Mouse (Mus musculus): ENCODE data around the gene Myo6. TPM values are rescaled to one million over a fixed set of nuclear protein-coding genes. Genes with fewer than 3 reads are reported as not detected.

Myo6 gene
- polyA plus RNA-seq, 1 experiment from 2014 or later: 11.0 TPM

GRCm38 (mm10) chr9:80173629-80174028 is 8.8 kb downstream of the Myo6 start:
- H3K4me3 ChIP-seq (ENCODE audit: low read depth, low read length): no peak overlapping the region
- 34% methylated on average over 9 of the region's 9 CpGs for WGBS
- no peak overlapping the region for H3K4me2 ChIP-seq (ENCODE audit: low read depth, low read length, severe bottlenecking)
- DNase-seq (ENCODE audit: low spot score) (no peak), ATAC-seq (replicated peaks; ENCODE audit: low FRiP score) (peak; percentile 70; the same call in 1 of the 2 replicates)
- no peaks in the 10 kb centered on the region for H3K27me3 ChIP-seq (ENCODE audit: control insufficient read depth, insufficient read depth, low read length)
- H3K9me3 ChIP-seq (ENCODE audit: control insufficient read depth, low read length): no peaks in the 10 kb centered on the region
- no peak overlapping the region for H3K9ac ChIP-seq (ENCODE audit: low read length)
- peaks cover 4% of the 10 kb centered on the region for H3K4me1 ChIP-seq (replicated peaks; ENCODE audit: control insufficient read depth, insufficient read depth, low read length)
- no peaks in the 10 kb centered on the region for H3K36me3 ChIP-seq (ENCODE audit: control insufficient read depth, insufficient read depth, low read length)
- no peak overlapping the region for H3K27ac ChIP-seq (ENCODE audit: low read depth, low read length)

GRCm38 (mm10) chr9:80176696-80177478 is 12.1 kb downstream of the Myo6 start:
- no peaks in the 10 kb centered on the region for H3K27me3 ChIP-seq (ENCODE audit: control insufficient read depth, insufficient read depth, low read length)
- 88% methylated on average over 13 of the region's 13 CpGs for WGBS
- no peak for DNase-seq (ENCODE audit: low spot score)
- H3K4me3 ChIP-seq (ENCODE audit: low read depth, low read length): no peak overlapping the region
- H3K27ac ChIP-seq (ENCODE audit: low read depth, low read length): no peak overlapping the region
- ATAC-seq (replicated peaks; ENCODE audit: low FRiP score): no peak
- H3K4me1 ChIP-seq (replicated peaks; ENCODE audit: control insufficient read depth, insufficient read depth, low read length): peaks cover 4% of the 10 kb centered on the region
- H3K36me3 ChIP-seq (ENCODE audit: control insufficient read depth, insufficient read depth, low read length): no peaks in the 10 kb centered on the region
- no peaks in the 10 kb centered on the region for H3K9me3 ChIP-seq (ENCODE audit: control insufficient read depth, low read length)
- H3K4me2 ChIP-seq (ENCODE audit: low read depth, low read length, severe bottlenecking): no peak overlapping the region
- H3K9ac ChIP-seq (ENCODE audit: low read length): no peak overlapping the region

GRCm38 (mm10) chr9:80178670-80179069 is 13.8 kb downstream of the Myo6 start:
- peaks cover 1% of the 10 kb centered on the region for H3K4me1 ChIP-seq (replicated peaks; ENCODE audit: control insufficient read depth, insufficient read depth, low read length)
- 57% methylated on average over 2 of the region's 2 CpGs for WGBS
- H3K9me3 ChIP-seq (ENCODE audit: control insufficient read depth, low read length): no peaks in the 10 kb centered on the region
- no peaks in the 10 kb centered on the region for H3K27me3 ChIP-seq (ENCODE audit: control insufficient read depth, insufficient read depth, low read length)
- ATAC-seq (replicated peaks; ENCODE audit: low FRiP score) (no peak), DNase-seq (ENCODE audit: low spot score) (no peak)
- no peaks in the 10 kb centered on the region for H3K36me3 ChIP-seq (ENCODE audit: control insufficient read depth, insufficient read depth, low read length)
- H3K4me3 ChIP-seq (ENCODE audit: low read depth, low read length): no peak overlapping the region
- H3K27ac ChIP-seq (ENCODE audit: low read depth, low read length): no peak overlapping the region
- H3K4me2 ChIP-seq (ENCODE audit: low read depth, low read length, severe bottlenecking): no peak overlapping the region
- H3K9ac ChIP-seq (ENCODE audit: low read length): no peak overlapping the region

- Histone ChIP-seq H3K36me3 (ENCODE audit: control insufficient read depth, insufficient read depth, low read length) (no peaks in the 10 kb centered on the region), H3K27ac (ENCODE audit: low read depth, low read length) (no peak overlapping the region), H3K4me1 (replicated peaks; ENCODE audit: control insufficient read depth, insufficient read depth, low read length) (no peaks in the 10 kb centered on the region), H3K4me2 (ENCODE audit: low read depth, low read length, severe bottlenecking) (no peak overlapping the region), H3K4me3 (ENCODE audit: low read depth, low read length) (no peak overlapping the region), H3K9ac (ENCODE audit: low read length) (no peak overlapping the region), H3K9me3 (ENCODE audit: control insufficient read depth, low read length) (no peaks in the 10 kb centered on the region), H3K27me3 (ENCODE audit: control insufficient read depth, insufficient read depth, low read length) (no peaks in the 10 kb centered on the region)
- 81% methylated on average over 4 of the region's 4 CpGs for WGBS
- DNase-seq (ENCODE audit: low spot score) (no peak), ATAC-seq (replicated peaks; ENCODE audit: low FRiP score) (no peak)
Measured at GRCm38 (mm10) chr9:80179688-80180087, 14.9 kb downstream of the Myo6 start.

- Histone ChIP-seq H3K9me3 (ENCODE audit: control insufficient read depth, low read length) (no peaks in the 10 kb centered on the region), H3K9ac (ENCODE audit: low read length) (no peak overlapping the region), H3K27ac (ENCODE audit: low read depth, low read length) (no peak overlapping the region), H3K4me3 (ENCODE audit: low read depth, low read length) (no peak overlapping the region), H3K4me2 (ENCODE audit: low read depth, low read length, severe bottlenecking) (no peak overlapping the region), H3K4me1 (replicated peaks; ENCODE audit: control insufficient read depth, insufficient read depth, low read length) (no peaks in the 10 kb centered on the region), H3K27me3 (ENCODE audit: control insufficient read depth, insufficient read depth, low read length) (no peaks in the 10 kb centered on the region), H3K36me3 (ENCODE audit: control insufficient read depth, insufficient read depth, low read length) (no peaks in the 10 kb centered on the region)
- WGBS: 86% methylated on average over 5 of the region's 5 CpGs
- ATAC-seq (replicated peaks; ENCODE audit: low FRiP score) (no peak), DNase-seq (ENCODE audit: low spot score) (no peak)
Measured at GRCm38 (mm10) chr9:80180771-80181170, 15.9 kb downstream of the Myo6 start.

GRCm38 (mm10) chr9:80181692-80182091 is 16.9 kb downstream of the Myo6 start:
- Histone ChIP-seq H3K4me1 (replicated peaks; ENCODE audit: control insufficient read depth, insufficient read depth, low read length) (no peaks in the 10 kb centered on the region), H3K27me3 (ENCODE audit: control insufficient read depth, insufficient read depth, low read length) (no peaks in the 10 kb centered on the region), H3K27ac (ENCODE audit: low read depth, low read length) (no peak overlapping the region), H3K36me3 (ENCODE audit: control insufficient read depth, insufficient read depth, low read length) (no peaks in the 10 kb centered on the region), H3K4me2 (ENCODE audit: low read depth, low read length, severe bottlenecking) (no peak overlapping the region), H3K9me3 (ENCODE audit: control insufficient read depth, low read length) (no peaks in the 10 kb centered on the region), H3K9ac (ENCODE audit: low read length) (no peak overlapping the region), H3K4me3 (ENCODE audit: low read depth, low read length) (no peak overlapping the region)
- WGBS: 95% methylated on average over 1 of the region's 1 CpGs
- ATAC-seq (replicated peaks; ENCODE audit: low FRiP score): no peak
- DNase-seq (ENCODE audit: low spot score): no peak

- Histone ChIP-seq H3K36me3 (ENCODE audit: control insufficient read depth, insufficient read depth, low read length) (no peaks in the 10 kb centered on the region), H3K27me3 (ENCODE audit: control insufficient read depth, insufficient read depth, low read length) (no peaks in the 10 kb centered on the region), H3K4me3 (ENCODE audit: low read depth, low read length) (no peak overlapping the region), H3K9ac (ENCODE audit: low read length) (no peak overlapping the region), H3K9me3 (ENCODE audit: control insufficient read depth, low read length) (no peaks in the 10 kb centered on the region), H3K4me1 (replicated peaks; ENCODE audit: control insufficient read depth, insufficient read depth, low read length) (peaks cover 5% of the 10 kb centered on the region; the same call in 1 of the 2 replicates), H3K4me2 (ENCODE audit: low read depth, low read length, severe bottlenecking) (0 out of 2 replicates have a peak overlapping the region, but pooled peaks have one; percentile 11), H3K27ac (ENCODE audit: low read depth, low read length) (no peak overlapping the region)
- no peak for ATAC-seq (replicated peaks; ENCODE audit: low FRiP score)
- 72% methylated on average over 5 of the region's 5 CpGs for WGBS
- no peak for DNase-seq (ENCODE audit: low spot score)
Measured at GRCm38 (mm10) chr9:80184138-80184537, 19.3 kb downstream of the Myo6 start.

GRCm38 (mm10) chr9:80185737-80186136 is 20.9 kb downstream of the Myo6 start:
- Histone ChIP-seq H3K27ac (ENCODE audit: low read depth, low read length) (no peak overlapping the region), H3K9ac (ENCODE audit: low read length) (no peak overlapping the region), H3K4me3 (ENCODE audit: low read depth, low read length) (no peak overlapping the region), H3K27me3 (ENCODE audit: control insufficient read depth, insufficient read depth, low read length) (no peaks in the 10 kb centered on the region), H3K36me3 (ENCODE audit: control insufficient read depth, insufficient read depth, low read length) (no peaks in the 10 kb centered on the region), H3K9me3 (ENCODE audit: control insufficient read depth, low read length) (no peaks in the 10 kb centered on the region), H3K4me1 (replicated peaks; ENCODE audit: control insufficient read depth, insufficient read depth, low read length) (peaks cover 5% of the 10 kb centered on the region; the same call in 1 of the 2 replicates), H3K4me2 (ENCODE audit: low read depth, low read length, severe bottlenecking) (no peak overlapping the region)
- DNase-seq (ENCODE audit: low spot score) (no peak), ATAC-seq (replicated peaks; ENCODE audit: low FRiP score) (no peak)
- 46% methylated on average over 3 of the region's 3 CpGs for WGBS

- ATAC-seq (replicated peaks; ENCODE audit: low FRiP score) (no peak), DNase-seq (ENCODE audit: low spot score) (no peak)
- 95% methylated on average over 8 of the region's 8 CpGs for WGBS
- Histone ChIP-seq H3K27me3 (ENCODE audit: control insufficient read depth, insufficient read depth, low read length) (no peaks in the 10 kb centered on the region), H3K9me3 (ENCODE audit: control insufficient read depth, low read length) (no peaks in the 10 kb centered on the region), H3K4me3 (ENCODE audit: low read depth, low read length) (no peak overlapping the region), H3K9ac (ENCODE audit: low read length) (no peak overlapping the region), H3K4me2 (ENCODE audit: low read depth, low read length, severe bottlenecking) (no peak overlapping the region), H3K36me3 (ENCODE audit: control insufficient read depth, insufficient read depth, low read length) (no peaks in the 10 kb centered on the region), H3K4me1 (replicated peaks; ENCODE audit: control insufficient read depth, insufficient read depth, low read length) (peaks cover 5% of the 10 kb centered on the region; the same call in 1 of the 2 replicates), H3K27ac (ENCODE audit: low read depth, low read length) (no peak overlapping the region)
Measured at GRCm38 (mm10) chr9:80186693-80187092, 21.9 kb downstream of the Myo6 start.
